Mouse (Mus musculus) left cerebral cortex, adult 8-10 months (tissue): ENCODE data around the gene Gm45062. TPM values are rescaled to one million over a fixed set of nuclear protein-coding genes. Genes with fewer than 3 reads are reported as not detected.

Experiments
- DNase-seq, 2 experiments: peaks; one replicate each; pipeline ENCODE4 v3.0.0; 2022; ENCODE audit warnings: low spot score in 2 of 2
- total RNA-seq, 4 experiments: library from RNA; stranded (reverse); gene quantifications; 2 replicates each; pipeline ENCODE4 v1.2.4; 2022

The Gm45062 gene
- 10 to 100 TPM in 2 of 4 experiments, 1 to 10 TPM in 2; 7.1 to 11.2 (median 10.4) TPM for total RNA-seq

- peak; percentile 93 to 99 for DNase-seq
These were observed at the start of gene Gm45062, which contains the start of the genes Rpa3 and Umad1 for GRCm38 (mm10) chr6:8259004-8259666. TSS of gene Gm45062 (plus strand) at chr6:8259450. TSS of gene Rpa3 (minus strand) at chr6:8259173. TSS of gene Umad1 (plus strand) at chr6:8259288.

- no peak for DNase-seq
These were observed 49.4 kb upstream of the Gm45062 start for GRCm38 (mm10) chr6:8209866-8210186.

GRCm38 (mm10) chr6:8210661-8211060, 48.6 kb upstream of the Gm45062 start:
- DNase-seq = no peak

- no peak for DNase-seq
These were observed 32.2 kb upstream of the Gm45062 start for GRCm38 (mm10) chr6:8227035-8227434.

GRCm38 (mm10) chr6:8228596-8228995, 30.7 kb upstream of the Gm45062 start:
- no peak for DNase-seq

GRCm38 (mm10) chr6:8258316-8258715, 934 bp upstream of the Gm45062 start:
- DNase-seq = no peak

GRCm38 (mm10) chr6:8259667-8260044, 406 bp downstream of the Gm45062 start:
- DNase-seq = no peak

GRCm38 (mm10) chr6:8271047-8271446, 11.8 kb downstream of the Gm45062 start:
- DNase-seq = no peak

- DNase-seq = no peak
These were observed 15.3 kb downstream of the Gm45062 start for GRCm38 (mm10) chr6:8274387-8275054.

GRCm38 (mm10) chr6:8275098-8275497, 15.8 kb downstream of the Gm45062 start:
- peak; percentile 62 to 71 for DNase-seq

- no peak for DNase-seq
These were observed 17.2 kb downstream of the Gm45062 start for GRCm38 (mm10) chr6:8276431-8276830.

GRCm38 (mm10) chr6:8278426-8279002, 19.3 kb downstream of the Gm45062 start:
- DNase-seq = no peak

GRCm38 (mm10) chr6:8283255-8283654, 24.0 kb downstream of the Gm45062 start:
- DNase-seq = no peak

- no peak for DNase-seq
These were observed 26.2 kb downstream of the Gm45062 start for GRCm38 (mm10) chr6:8285401-8285960.

GRCm38 (mm10) chr6:8286146-8286545, 26.9 kb downstream of the Gm45062 start:
- DNase-seq = no peak

GRCm38 (mm10) chr6:8288755-8289580, 29.7 kb downstream of the Gm45062 start:
- no peak for DNase-seq

- no peak for DNase-seq
These were observed 35.0 kb downstream of the Gm45062 start for GRCm38 (mm10) chr6:8294048-8294784.

- DNase-seq = peak in 1 of 2 experiments; percentile 31
These were observed 40.0 kb downstream of the Gm45062 start for GRCm38 (mm10) chr6:8299066-8299863.

- DNase-seq = no peak
These were observed 48.9 kb downstream of the Gm45062 start for GRCm38 (mm10) chr6:8307878-8308775.
